Mouse (Mus musculus) midbrain, embryonic 14.5 days (tissue): Measurements from ENCODE around the gene Chsy1. TPM values are rescaled to one million over a fixed set of nuclear protein-coding genes. Genes with fewer than 3 reads are reported as not detected.
"Not testable (repeated sequence)": the region's sequence is repeated elsewhere in the genome, so short reads cannot be mapped to it uniquely, and the experiment has no call there.

Experiments
- ATAC-seq: fragments of 200-750 bp; cut with Nextera tagmentation; 2 replicates; pipeline ENCODE4 v1.8.0; 2017; ENCODE audit warnings: moderate number of reproducible peaks, moderate library complexity; ENCODE audit not compliant: low FRiP score, low TSS enrichment
- DNase-seq: peaks from one replicate; pipeline ENCODE4 v3.0.0-alpha.2; 2015
- H3K27ac ChIP-seq: fragments of 300-500 bp; sonication (generic); replicated peaks from 2 replicates; pipeline ENCODE4 v1.5.1; 2014; ENCODE audit warnings: mild to moderate bottlenecking, low read depth, low read length, moderate library complexity
- H3K27me3 ChIP-seq: fragments of 300-500 bp; sonication (generic); 2 replicates; pipeline ENCODE4 v1.6.1; 2014; ENCODE audit warnings: low read length, control low read depth, mixed read lengths; ENCODE audit not compliant: control insufficient read depth, insufficient read depth
- H3K36me3 ChIP-seq: fragments of 300-500 bp; sonication (generic); 2 replicates; pipeline ENCODE4 v1.6.1; 2014; ENCODE audit warnings: low read length, control low read depth; ENCODE audit not compliant: control insufficient read depth, insufficient read depth
- H3K4me1 ChIP-seq: fragments of 300-500 bp; sonication (generic); 2 replicates; pipeline ENCODE4 v1.6.1; 2014; ENCODE audit warnings: mild to moderate bottlenecking, antibody characterized with exemption, low read length, control low read depth; ENCODE audit not compliant: control insufficient read depth, insufficient read depth
- H3K4me2 ChIP-seq: fragments of 300-500 bp; sonication (generic); 2 replicates; pipeline ENCODE4 v1.6.1; 2014; ENCODE audit warnings: mild to moderate bottlenecking, low read length, moderate library complexity
- H3K4me3 ChIP-seq: fragments of 300-500 bp; sonication (generic); replicated peaks from 2 replicates; pipeline ENCODE4 v1.5.1; 2014; ENCODE audit warnings: low read depth, low read length
- H3K9ac ChIP-seq: fragments of 300-500 bp; sonication (generic); replicated peaks from 2 replicates; pipeline ENCODE4 v1.6.1; 2014; ENCODE audit warnings: mild to moderate bottlenecking, low read length, moderate library complexity
- H3K9me3 ChIP-seq: fragments of 300-500 bp; sonication (generic); 2 replicates; pipeline ENCODE4 v1.6.1; 2016; ENCODE audit warnings: low read length, control low read depth, mixed read lengths; ENCODE audit not compliant: control insufficient read depth
- WGBS: fragments of 180-500 bp; shearing (Covaris S2); extraction: QIAGEN DNeasy Blood & Tissue Kit; methylation state at CpG from one replicate; pipeline ENCODE4 v1.1.7; 2014; 5-methylcytosine and 5-hydroxymethylcytosine counted together
- polyA plus RNA-seq: library from polyadenylated mRNA; unstranded; fragments of >200 nt; fragmentation: Nextera tagmentation; extraction: Ambion mirVana; gene quantifications from 2 replicates; pipeline ENCODE4 v1.2.1, GENCODE M21; 2014

Gene Chsy1
- polyA plus RNA-seq, 1 experiment from 2014 or later = 16.0 TPM

GRCm38 (mm10) chr7:66179711-66180110 lies 70.4 kb downstream of the Chsy1 start:
- Histone ChIP-seq H3K9ac (no peak overlapping the region), H3K9me3 (no peaks in the 10 kb centered on the region), H3K4me1 (no peaks in the 10 kb centered on the region), H3K36me3 (no peaks in the 10 kb centered on the region; the same call in 1 of the 2 replicates), H3K27me3 (no peaks in the 10 kb centered on the region), H3K4me2 (no peak overlapping the region), H3K4me3 (no peak overlapping the region), H3K27ac (no peak overlapping the region)
- DNase-seq (no peak), ATAC-seq (no peak)
- WGBS = 89% methylated on average over 7 of the region's 7 CpGs

- no peaks in the 10 kb centered on the region for H3K9me3 ChIP-seq
- no peak overlapping the region for H3K4me2 ChIP-seq
- no peak overlapping the region for H3K4me3 ChIP-seq
- H3K4me1 ChIP-seq = no peaks in the 10 kb centered on the region
- H3K27me3 ChIP-seq = no peaks in the 10 kb centered on the region
- WGBS = 89% methylated on average over 3 of the region's 3 CpGs
- no peak overlapping the region for H3K27ac ChIP-seq
- no peaks in the 10 kb centered on the region for H3K36me3 ChIP-seq
- DNase-seq (no peak), ATAC-seq (no peak)
- no peak overlapping the region for H3K9ac ChIP-seq
Observed at GRCm38 (mm10) chr7:66180260-66180659, 70.9 kb downstream of the Chsy1 start.

GRCm38 (mm10) chr7:66180711-66181365 lies 71.5 kb downstream of the Chsy1 start:
- no peaks in the 10 kb centered on the region for H3K9me3 ChIP-seq
- WGBS = 87% methylated on average over 10 of the region's 10 CpGs
- no peak overlapping the region for H3K4me2 ChIP-seq
- H3K4me1 ChIP-seq = no peaks in the 10 kb centered on the region
- H3K9ac ChIP-seq = no peak overlapping the region
- ATAC-seq (no peak), DNase-seq (no peak)
- H3K4me3 ChIP-seq = no peak overlapping the region
- no peak overlapping the region for H3K27ac ChIP-seq
- H3K27me3 ChIP-seq = no peaks in the 10 kb centered on the region
- H3K36me3 ChIP-seq = no peaks in the 10 kb centered on the region

GRCm38 (mm10) chr7:66182075-66182715 lies 72.9 kb downstream of the Chsy1 start:
- Histone ChIP-seq H3K9ac (no peak overlapping the region), H3K4me1 (no peaks in the 10 kb centered on the region), H3K4me2 (no peak overlapping the region), H3K9me3 (no peaks in the 10 kb centered on the region), H3K4me3 (no peak overlapping the region), H3K27ac (no peak overlapping the region), H3K27me3 (no peaks in the 10 kb centered on the region), H3K36me3 (no peaks in the 10 kb centered on the region)
- 82% methylated on average over 7 of the region's 7 CpGs for WGBS
- no peak for DNase-seq
- ATAC-seq = no peak

- no peak overlapping the region for H3K27ac ChIP-seq
- no peak overlapping the region for H3K4me3 ChIP-seq
- H3K9ac ChIP-seq = no peak overlapping the region
- no peak for ATAC-seq
- 83% methylated on average over 8 of the region's 8 CpGs for WGBS
- H3K4me2 ChIP-seq = no peak overlapping the region
- no peaks in the 10 kb centered on the region for H3K36me3 ChIP-seq
- no peaks in the 10 kb centered on the region for H3K9me3 ChIP-seq
- H3K27me3 ChIP-seq = no peaks in the 10 kb centered on the region
- no peak for DNase-seq
- H3K4me1 ChIP-seq = no peaks in the 10 kb centered on the region
Observed at GRCm38 (mm10) chr7:66183404-66183803, 74.1 kb downstream of the Chsy1 start.

- Histone ChIP-seq H3K9me3 (no peaks in the 10 kb centered on the region), H3K4me3 (no peak overlapping the region)
Observed at GRCm38 (mm10) chr7:66184026-66184425, 74.7 kb downstream of the Chsy1 start.

GRCm38 (mm10) chr7:66185370-66185769 lies 76.1 kb downstream of the Chsy1 start:
- H3K9ac ChIP-seq = no peak overlapping the region
- no peaks in the 10 kb centered on the region for H3K4me1 ChIP-seq
- no peak overlapping the region for H3K27ac ChIP-seq
- no peak overlapping the region for H3K4me3 ChIP-seq
- ATAC-seq (no peak), DNase-seq (no peak)
- no peaks in the 10 kb centered on the region for H3K36me3 ChIP-seq
- H3K9me3 ChIP-seq = no peaks in the 10 kb centered on the region
- no peak overlapping the region for H3K4me2 ChIP-seq
- 92% methylated on average over 5 of the region's 5 CpGs for WGBS
- H3K27me3 ChIP-seq = no peaks in the 10 kb centered on the region

More at GRCm38 (mm10) chr7:66184026-66184425, 74.7 kb downstream of the Chsy1 start:
- Histone ChIP-seq H3K9ac (no peak overlapping the region), H3K4me1 (no peaks in the 10 kb centered on the region), H3K27ac (no peak overlapping the region), H3K27me3 (no peaks in the 10 kb centered on the region), H3K4me2 (no peak overlapping the region), H3K36me3 (no peaks in the 10 kb centered on the region)
- ATAC-seq (no peak), DNase-seq (no peak)
- WGBS = 88% methylated on average over 4 of the region's 4 CpGs

- Histone ChIP-seq H3K9ac (no peak overlapping the region), H3K27me3 (no peaks in the 10 kb centered on the region), H3K27ac (no peak overlapping the region), H3K4me3 (no peak overlapping the region), H3K36me3 (no peaks in the 10 kb centered on the region), H3K4me1 (no peaks in the 10 kb centered on the region), H3K4me2 (no peak overlapping the region), H3K9me3 (no peaks in the 10 kb centered on the region)
- ATAC-seq (no peak), DNase-seq (no peak)
- WGBS = 85% methylated on average over 4 of the region's 4 CpGs
Observed at GRCm38 (mm10) chr7:66187581-66188231, 78.4 kb downstream of the Chsy1 start.

- 90% methylated on average over 10 of the region's 10 CpGs for WGBS
- not testable (repeated sequence) for H3K27ac ChIP-seq, H3K27me3 ChIP-seq, ATAC-seq, H3K9ac ChIP-seq, DNase-seq, H3K9me3 ChIP-seq, H3K36me3 ChIP-seq, H3K4me1 ChIP-seq, H3K4me3 ChIP-seq, H3K4me2 ChIP-seq
Observed at GRCm38 (mm10) chr7:66190385-66190784, 81.1 kb downstream of the Chsy1 start.
